Mouse (Mus musculus): ENCODE measurements around the gene Qser1. TPM values are rescaled to one million over a fixed set of nuclear protein-coding genes. Genes with fewer than 3 reads are reported as not detected.

Qser1 gene
- polyA plus RNA-seq, 1 experiment: not detected

DNA sequence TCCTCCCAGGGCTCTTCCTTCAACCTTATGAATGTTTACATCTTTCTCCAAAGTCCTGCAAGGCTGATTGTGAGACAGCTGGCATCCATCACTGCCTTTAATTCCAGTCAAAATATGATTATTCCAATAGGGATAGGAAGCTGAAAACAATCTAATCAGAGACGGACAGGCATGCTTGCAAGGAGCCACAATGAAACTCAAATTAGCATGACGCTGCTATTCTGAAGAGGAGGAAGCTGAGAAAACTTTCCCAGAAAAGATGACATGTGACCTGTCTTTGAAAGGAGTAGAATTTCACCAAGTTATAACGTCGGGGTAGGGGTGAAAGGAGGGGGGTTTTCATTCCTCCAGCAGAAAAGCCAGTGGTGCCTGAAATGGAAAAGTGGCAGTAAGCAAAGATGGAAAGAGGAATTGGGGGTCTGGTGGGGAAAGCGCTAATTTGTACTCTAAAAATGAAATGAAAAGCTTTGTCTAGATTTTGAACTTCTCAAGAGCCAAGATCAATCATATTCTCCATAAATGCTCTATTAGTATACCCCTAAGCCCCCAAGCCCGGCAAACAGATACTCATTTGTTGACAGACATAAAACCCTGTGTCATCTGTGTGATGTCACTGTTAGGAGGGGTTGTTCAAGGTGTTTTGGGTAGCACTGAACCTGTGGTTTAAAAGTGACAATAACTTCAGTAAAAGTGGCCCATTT lies 105.7 kb downstream of the Qser1 start:
- H3K4me3 ChIP-seq (ENCODE audit: insufficient read depth, low read depth, low read length): no peak overlapping the region
- WGBS: 23% methylated on average over 6 of the region's 6 CpGs
- peaks cover 2% of the 10 kb centered on the region; the same call in 1 of the 2 replicates for H3K4me1 ChIP-seq (ENCODE audit: control insufficient read depth, insufficient read depth, low read length)
- no peak overlapping the region for H3K27ac ChIP-seq (ENCODE audit: insufficient read depth, low read depth, low read length)
- TF ChIP-seq POLR2A (IDR thresholded peaks at IDR 0.05; ENCODE audit: insufficient read depth, low read depth, low read length) (no peak), CTCF (IDR thresholded peaks at IDR 0.05; ENCODE audit: insufficient read depth, low read depth, low read length) (no peak)

DNA sequence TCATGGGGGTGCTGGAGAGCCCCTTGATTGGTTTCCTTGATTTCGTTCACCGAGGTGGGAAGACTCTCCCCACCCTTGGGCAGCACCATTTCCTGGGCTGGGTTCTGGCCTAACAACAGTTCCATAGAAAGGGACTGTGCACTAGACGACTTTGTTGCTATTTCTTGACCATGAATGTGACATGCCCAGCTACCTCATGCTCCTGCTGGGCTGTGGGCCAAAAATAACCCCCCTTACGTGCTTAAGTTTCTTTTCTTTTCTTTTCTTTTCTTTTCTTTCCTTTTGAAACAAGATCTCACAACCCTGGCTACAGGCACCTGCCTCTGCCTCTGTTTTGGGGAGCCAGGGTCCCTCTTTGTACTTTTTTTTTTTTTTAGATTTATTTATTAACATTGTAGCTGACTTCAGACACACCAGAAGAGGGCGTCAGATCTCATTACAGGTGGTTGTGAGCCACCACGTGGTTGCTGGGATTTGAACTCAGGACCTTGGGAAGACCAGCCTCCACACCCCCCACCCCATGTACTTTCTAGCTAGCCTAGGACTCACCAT lies 106.7 kb downstream of the Qser1 start:
- 52% methylated on average over 6 of the region's 6 CpGs for WGBS
- no peak for TF ChIP-seq CTCF (IDR thresholded peaks at IDR 0.05; ENCODE audit: insufficient read depth, low read depth, low read length)
- TF ChIP-seq POLR2A (IDR thresholded peaks at IDR 0.05; ENCODE audit: insufficient read depth, low read depth, low read length): no peak
- Histone ChIP-seq H3K4me1 (ENCODE audit: control insufficient read depth, insufficient read depth, low read length) (peaks cover 2% of the 10 kb centered on the region; the same call in 1 of the 2 replicates), H3K4me3 (ENCODE audit: insufficient read depth, low read depth, low read length) (no peak overlapping the region), H3K27ac (ENCODE audit: insufficient read depth, low read depth, low read length) (no peak overlapping the region)

Other genes starting within 250 kb of the Qser1 start
- not detected in 2 replicates for gene Cstf3, start 226.2 kb downstream of the Qser1 start, polyA plus RNA-seq (2012; ENCODE audit: insufficient read depth, insufficient read length, low replicate concordance, missing spikeins)
- gene Tcp11l1, start 104.6 kb downstream of the Qser1 start, polyA plus RNA-seq (2012; ENCODE audit: insufficient read depth, insufficient read length, low replicate concordance, missing spikeins): not detected in 2 replicates
- gene Pin1rt1, start 100.4 kb downstream of the Qser1 start, polyA plus RNA-seq (2012; ENCODE audit: insufficient read depth, insufficient read length, low replicate concordance, missing spikeins): not detected in 2 replicates
- gene Depdc7, start 73.9 kb downstream of the Qser1 start, polyA plus RNA-seq (2012; ENCODE audit: insufficient read depth, insufficient read length, low replicate concordance, missing spikeins): not detected in 2 replicates
- gene Prrg4, start 33.1 kb upstream of the Qser1 start, polyA plus RNA-seq (2012; ENCODE audit: insufficient read depth, insufficient read length, low replicate concordance, missing spikeins): not detected in 2 replicates
- not detected in 2 replicates for gene Ccdc73, start 51.0 kb upstream of the Qser1 start, polyA plus RNA-seq (2012; ENCODE audit: insufficient read depth, insufficient read length, low replicate concordance, missing spikeins)
- gene Eif3m, start 200.3 kb upstream of the Qser1 start, polyA plus RNA-seq (2012; ENCODE audit: insufficient read depth, insufficient read length, low replicate concordance, missing spikeins): not detected in 2 replicates

Data from olfactory bulb, adult 2 months (tissue).